Mouse (Mus musculus): Measurements from ENCODE around the gene Exoc6. TPM values are rescaled to one million over a fixed set of nuclear protein-coding genes. Genes with fewer than 3 reads are reported as not detected.

Exoc6 gene
- total RNA-seq, 2 experiments from 2014 or later, result 53.3 to 54.7 TPM

GRCm38 (mm10) chr19:37650526-37650925 lies 100.3 kb downstream of the Exoc6 start:
- Histone ChIP-seq H3K27ac (no peak overlapping the region), H3K4me3 (no peak overlapping the region)
- DNase-seq (ENCODE audit: low spot score in 2 of 2), result peak in 1 of 2 experiments; percentile 42
- TF ChIP-seq CTCF (conservative IDR thresholded peaks at IDR 0.05), result no peak

GRCm38 (mm10) chr19:37654012-37654411 lies 103.8 kb downstream of the Exoc6 start:
- H3K27ac ChIP-seq, result no peak overlapping the region
- no peak for DNase-seq (ENCODE audit: low spot score in 2 of 2)
- no peak overlapping the region for H3K4me3 ChIP-seq
- TF ChIP-seq CTCF (conservative IDR thresholded peaks at IDR 0.05), result no peak

- DNase-seq (ENCODE audit: low spot score in 2 of 2), result no peak
- H3K4me3 ChIP-seq, result no peak overlapping the region
- no peak overlapping the region for H3K27ac ChIP-seq
- no peak for TF ChIP-seq CTCF (conservative IDR thresholded peaks at IDR 0.05)
Measured at GRCm38 (mm10) chr19:37656441-37656840, 106.2 kb downstream of the Exoc6 start.

- no peak for DNase-seq (ENCODE audit: low spot score in 2 of 2)
- no peak overlapping the region for H3K4me3 ChIP-seq
- TF ChIP-seq CTCF (conservative IDR thresholded peaks at IDR 0.05), result no peak
- no peak overlapping the region for H3K27ac ChIP-seq
Measured at GRCm38 (mm10) chr19:37665256-37665655, 115.0 kb downstream of the Exoc6 start.

GRCm38 (mm10) chr19:37667855-37668594 lies 117.8 kb downstream of the Exoc6 start:
- DNase-seq (ENCODE audit: low spot score in 2 of 2), result no peak
- no peak for TF ChIP-seq CTCF (conservative IDR thresholded peaks at IDR 0.05)
- Histone ChIP-seq H3K4me3 (no peak overlapping the region), H3K27ac (no peak overlapping the region)

GRCm38 (mm10) chr19:37668657-37669056 lies 118.4 kb downstream of the Exoc6 start:
- TF ChIP-seq CTCF (conservative IDR thresholded peaks at IDR 0.05), result no peak

GRCm38 (mm10) chr19:37669486-37669885 lies 119.3 kb downstream of the Exoc6 start:
- Histone ChIP-seq H3K4me3 (no peak overlapping the region), H3K27ac (no peak overlapping the region)
- no peak for DNase-seq (ENCODE audit: low spot score in 2 of 2)
- no peak for TF ChIP-seq CTCF (conservative IDR thresholded peaks at IDR 0.05)

More at GRCm38 (mm10) chr19:37668657-37669056, 118.4 kb downstream of the Exoc6 start:
- no peak for DNase-seq (ENCODE audit: low spot score in 2 of 2)
- no peak overlapping the region for H3K27ac ChIP-seq
- H3K4me3 ChIP-seq, result no peak overlapping the region

GRCm38 (mm10) chr19:37673393-37673792 lies 123.2 kb downstream of the Exoc6 start:
- Histone ChIP-seq H3K27ac (no peak overlapping the region), H3K4me3 (no peak overlapping the region)
- no peak for TF ChIP-seq CTCF (conservative IDR thresholded peaks at IDR 0.05)
- DNase-seq (ENCODE audit: low spot score in 2 of 2), result no peak

- TF ChIP-seq CTCF (conservative IDR thresholded peaks at IDR 0.05), result no peak
- Histone ChIP-seq H3K4me3 (no peak within 1 kb of the TSS), H3K27ac (no peak within 1 kb of the TSS)
- DNase-seq (ENCODE audit: low spot score in 2 of 2), result no peak
Measured at GRCm38 (mm10) chr19:37685281-37685680, 135.1 kb downstream of the Exoc6 start, which contains the start of gene Cyp26c1. Cyp26c1 (plus strand) TSS chr19:37685581.

GRCm38 (mm10) chr19:37686347-37686746 lies 136.1 kb downstream of the Exoc6 start:
- no peak for TF ChIP-seq CTCF (conservative IDR thresholded peaks at IDR 0.05)
- Histone ChIP-seq H3K27ac (no peak overlapping the region), H3K4me3 (no peak overlapping the region)
- DNase-seq (ENCODE audit: low spot score in 2 of 2), result no peak

- no peak overlapping the region for H3K4me3 ChIP-seq
- H3K27ac ChIP-seq, result no peak overlapping the region
- DNase-seq (ENCODE audit: low spot score in 2 of 2), result no peak
- peak; percentile 53 for TF ChIP-seq CTCF (conservative IDR thresholded peaks at IDR 0.05)
Measured at GRCm38 (mm10) chr19:37686941-37687850, 137.0 kb downstream of the Exoc6 start.

- no peak overlapping the region for H3K4me3 ChIP-seq
- no peak for DNase-seq (ENCODE audit: low spot score in 2 of 2)
- no peak for TF ChIP-seq CTCF (conservative IDR thresholded peaks at IDR 0.05)
- H3K27ac ChIP-seq, result no peak overlapping the region
Measured at GRCm38 (mm10) chr19:37689478-37689877, 139.3 kb downstream of the Exoc6 start.

GRCm38 (mm10) chr19:37690716-37691115 lies 140.5 kb downstream of the Exoc6 start:
- Histone ChIP-seq H3K4me3 (no peak overlapping the region), H3K27ac (no peak overlapping the region)
- DNase-seq (ENCODE audit: low spot score in 2 of 2), result no peak
- peak; percentile 50 for TF ChIP-seq CTCF (conservative IDR thresholded peaks at IDR 0.05)
